Mouse (Mus musculus) intestine, postnatal 0 days (tissue): ENCODE results near the gene Hoxc13. TPM values are rescaled to one million over a fixed set of nuclear protein-coding genes. Genes with fewer than 3 reads are reported as not detected.

Experiments
- ATAC-seq: fragments of 200-750 bp; cut with Nextera tagmentation; 2 replicates; pipeline ENCODE4 v1.8.0; 2017; ENCODE audit warnings: mild to moderate bottlenecking, moderate TSS enrichment, moderate library complexity
- H3K27ac ChIP-seq: fragments of 300-500 bp; sonication (generic); 2 replicates; pipeline ENCODE4 v1.5.1; 2014; ENCODE audit warnings: mild to moderate bottlenecking, low read depth, low read length, moderate library complexity
- H3K27me3 ChIP-seq: fragments of 300-500 bp; sonication (generic); replicated peaks from 2 replicates; pipeline ENCODE4 v1.6.1; 2014; ENCODE audit warnings: low read length, mixed read lengths; ENCODE audit not compliant: control insufficient read depth, insufficient read depth
- H3K36me3 ChIP-seq: fragments of 300-500 bp; sonication (generic); 2 replicates; pipeline ENCODE4 v1.6.1; 2014; ENCODE audit warnings: mild to moderate bottlenecking, moderate library complexity; ENCODE audit not compliant: control insufficient read depth, insufficient read depth
- H3K4me1 ChIP-seq: fragments of 300-500 bp; sonication (generic); replicated peaks from 2 replicates; pipeline ENCODE4 v1.6.1; 2014; ENCODE audit warnings: antibody characterized with exemption, low read length, mixed read lengths; ENCODE audit not compliant: control insufficient read depth, insufficient read depth
- H3K4me2 ChIP-seq: fragments of 300-500 bp; sonication (generic); replicated peaks from 2 replicates; pipeline ENCODE4 v1.6.1; 2014; ENCODE audit warnings: low read depth, mild to moderate bottlenecking, moderate library complexity
- H3K4me3 ChIP-seq: fragments of 300-500 bp; sonication (generic); 2 replicates; pipeline ENCODE4 v1.5.1; 2014; ENCODE audit warnings: low read depth, low read length
- H3K9ac ChIP-seq: fragments of 300-500 bp; sonication (generic); 2 replicates; pipeline ENCODE4 v1.6.1; 2014; ENCODE audit warnings: mild to moderate bottlenecking, low read depth, low read length
- H3K9me3 ChIP-seq: fragments of 300-500 bp; sonication (generic); 2 replicates; pipeline ENCODE4 v1.6.1; 2016; ENCODE audit warnings: mixed run types; ENCODE audit not compliant: control insufficient read depth
- CTCF ChIP-seq: sonication (generic); IDR thresholded peaks from 2 replicates; pipeline ENCODE4 v1.5.1; 2016; ENCODE audit warnings: low read depth, mild to moderate bottlenecking, control low read depth, antibody characterized with exemption, moderate library complexity
- WGBS: fragments of 180-500 bp; shearing (Covaris S2); extraction: QIAGEN DNeasy Blood & Tissue Kit; methylation state at CpG from one replicate; pipeline ENCODE4 v1.1.7; 2014; 5-methylcytosine and 5-hydroxymethylcytosine counted together
- polyA plus RNA-seq: library from polyadenylated mRNA; unstranded; fragments of >200 nt; fragmentation: Nextera tagmentation; extraction: Ambion mirVana; gene quantifications from 2 replicates; pipeline ENCODE4 v1.2.1, GENCODE M21; 2015

Gene Hoxc13
- polyA plus RNA-seq, 1 experiment from 2014 or later: not detected

- Histone ChIP-seq H3K4me1 (no peaks in the 10 kb centered on the region), H3K27ac (no peak within 1 kb of the TSS), H3K27me3 (peaks cover 96% of the 10 kb centered on the region), H3K36me3 (no peaks in the 10 kb centered on the region), H3K9me3 (no peaks in the 10 kb centered on the region), H3K9ac (no peak within 1 kb of the TSS), H3K4me2 (peak within 1 kb of the TSS; percentile 25; the same call in 1 of the 2 replicates), H3K4me3 (peak within 1 kb of the TSS; percentile 0; the same call in 1 of the 2 replicates)
- no peak for TF ChIP-seq CTCF
- WGBS: 4% methylated on average over 27 of the region's 27 CpGs
- peak; percentile 21; the same call in 1 of the 2 replicates for ATAC-seq
Observed at GRCm38 (mm10) chr15:102966776-102967311, 45.9 kb downstream of the Hoxc13 start, which contains the start of gene Hoxc10. TSS of gene Hoxc10 (plus strand) at chr15:102966796.

DNA sequence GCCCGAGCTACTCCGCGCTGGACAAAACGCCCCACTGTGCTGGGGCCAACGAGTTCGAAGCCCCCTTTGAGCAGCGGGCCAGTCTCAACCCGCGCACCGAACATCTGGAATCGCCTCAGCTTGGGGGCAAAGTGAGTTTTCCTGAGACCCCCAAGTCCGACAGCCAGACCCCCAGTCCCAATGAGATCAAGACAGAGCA is 46.3 kb downstream of the Hoxc13 start, which contains the start of gene Hoxc5:
Hoxc5 (plus strand) TSS at position 132 of the 199 bp plus-strand sequence.
- H3K4me3 ChIP-seq: peak within 1 kb of the TSS; percentile 0; the same call in 1 of the 2 replicates
- H3K36me3 ChIP-seq: no peaks in the 10 kb centered on the region
- H3K27me3 ChIP-seq: peaks cover 98% of the 10 kb centered on the region
- no peak within 1 kb of the TSS for H3K9ac ChIP-seq
- peak within 1 kb of the TSS; percentile 25; the same call in 1 of the 2 replicates for H3K4me2 ChIP-seq
- H3K4me1 ChIP-seq: no peaks in the 10 kb centered on the region
- ATAC-seq: no peak; the same call in 1 of the 2 replicates
- no peak for TF ChIP-seq CTCF
- H3K9me3 ChIP-seq: no peaks in the 10 kb centered on the region
- WGBS: 6% methylated on average over 12 of the region's 12 CpGs
- H3K27ac ChIP-seq: no peak within 1 kb of the TSS

DNA sequence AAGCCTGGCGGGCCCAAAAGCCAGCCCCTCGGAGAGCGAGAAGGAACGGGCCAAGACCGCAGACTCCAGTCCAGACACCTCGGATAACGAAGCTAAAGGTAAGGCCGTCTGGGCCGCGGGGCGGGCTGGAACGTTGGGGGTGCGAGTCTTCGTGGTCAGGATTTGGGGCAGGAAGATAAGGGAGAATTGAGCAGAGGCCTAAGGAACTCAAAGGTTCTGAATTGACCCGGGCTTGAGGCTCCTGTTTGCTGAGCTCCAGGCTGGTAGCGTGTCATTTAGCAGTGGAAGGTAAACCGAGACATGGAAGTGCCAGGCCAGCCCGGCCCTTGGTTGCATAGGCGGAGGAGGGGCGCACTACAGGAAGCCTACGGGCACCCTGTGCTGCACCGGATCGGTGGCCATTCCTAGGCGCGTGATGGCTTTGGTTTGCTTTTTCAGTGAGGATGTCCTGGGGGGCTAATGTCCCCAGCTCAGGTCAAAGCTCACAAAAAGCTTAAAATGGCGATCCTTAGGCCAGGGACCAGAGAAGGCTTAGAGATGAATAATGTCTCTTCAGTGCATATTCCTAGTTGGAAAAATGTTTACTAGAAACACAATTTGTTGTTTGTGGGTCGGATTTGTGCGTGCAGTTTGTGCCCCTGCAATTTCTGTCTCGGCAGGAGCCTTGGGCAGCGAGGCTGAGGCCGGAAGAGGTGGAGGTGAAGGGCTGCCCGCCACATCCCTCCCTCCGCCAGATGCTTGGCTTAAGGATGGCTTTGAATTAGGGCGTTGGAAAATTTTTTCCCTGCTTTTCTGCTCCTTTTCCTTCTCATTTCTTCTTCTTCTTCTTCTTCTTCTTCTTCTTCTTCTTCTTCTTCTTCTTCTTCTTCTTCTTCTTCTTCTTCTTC is 46.9 kb downstream of the Hoxc13 start:
- Histone ChIP-seq H3K36me3 (no peaks in the 10 kb centered on the region), H3K27ac (no peak overlapping the region), H3K27me3 (peaks cover 98% of the 10 kb centered on the region), H3K9me3 (no peaks in the 10 kb centered on the region), H3K4me3 (no peak overlapping the region), H3K9ac (no peak overlapping the region), H3K4me2 (0 out of 2 replicates have a peak overlapping the region, but pooled peaks have one; percentile 3), H3K4me1 (no peaks in the 10 kb centered on the region)
- WGBS: 5% methylated on average over 34 of the region's 34 CpGs
- ATAC-seq: no peak
- TF ChIP-seq CTCF: no peak

- no peak for TF ChIP-seq CTCF
- Histone ChIP-seq H3K4me1 (no peaks in the 10 kb centered on the region), H3K4me2 (no peak overlapping the region), H3K4me3 (no peak overlapping the region), H3K27ac (no peak overlapping the region), H3K36me3 (no peaks in the 10 kb centered on the region), H3K9ac (no peak overlapping the region), H3K9me3 (no peaks in the 10 kb centered on the region), H3K27me3 (peaks cover 98% of the 10 kb centered on the region)
- no peak for ATAC-seq
- WGBS: 32% methylated on average over 1 of the region's 1 CpGs
Observed at GRCm38 (mm10) chr15:102969296-102969695, 48.4 kb downstream of the Hoxc13 start.

DNA sequence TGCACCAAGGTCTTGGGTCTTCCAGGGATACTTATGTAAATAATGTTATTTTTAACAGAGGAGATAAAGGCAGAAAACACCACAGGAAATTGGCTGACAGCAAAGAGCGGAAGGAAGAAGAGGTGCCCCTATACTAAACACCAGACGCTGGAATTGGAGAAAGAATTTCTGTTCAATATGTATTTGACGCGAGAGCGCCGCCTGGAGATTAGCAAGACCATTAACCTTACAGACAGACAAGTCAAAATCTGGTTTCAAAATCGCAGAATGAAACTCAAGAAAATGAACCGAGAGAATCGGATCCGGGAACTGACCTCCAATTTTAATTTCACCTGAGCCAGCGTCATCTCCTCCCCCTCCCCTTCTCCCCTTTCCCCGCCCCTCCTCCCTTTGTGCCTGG is 49.8 kb downstream of the Hoxc13 start:
- no peak for ATAC-seq

GRCm38 (mm10) chr15:102972254-102972653 is 51.4 kb downstream of the Hoxc13 start:
- WGBS: 3% methylated on average over 21 of the region's 21 CpGs
- TF ChIP-seq CTCF: no peak
- no peaks in the 10 kb centered on the region for H3K4me1 ChIP-seq
- no peak overlapping the region for H3K4me3 ChIP-seq
- no peak overlapping the region for H3K27ac ChIP-seq
- ATAC-seq: no peak
- H3K36me3 ChIP-seq: no peaks in the 10 kb centered on the region
- no peak overlapping the region for H3K4me2 ChIP-seq
- no peak overlapping the region for H3K9ac ChIP-seq
- H3K27me3 ChIP-seq: peaks cover 97% of the 10 kb centered on the region
- H3K9me3 ChIP-seq: no peaks in the 10 kb centered on the region

More for the DNA sequence above, 49.8 kb downstream of the Hoxc13 start:
- WGBS: 2% methylated on average over 12 of the region's 12 CpGs
- Histone ChIP-seq H3K9ac (no peak overlapping the region), H3K4me3 (no peak overlapping the region), H3K4me1 (no peaks in the 10 kb centered on the region), H3K36me3 (no peaks in the 10 kb centered on the region), H3K27ac (no peak overlapping the region), H3K27me3 (peaks cover 97% of the 10 kb centered on the region), H3K9me3 (no peaks in the 10 kb centered on the region), H3K4me2 (no peak overlapping the region)
- peak; percentile 56 for TF ChIP-seq CTCF
